Mouse (Mus musculus) stomach, embryonic 15.5 days (tissue): ENCODE data around the gene Myo9a. TPM values are rescaled to one million over a fixed set of nuclear protein-coding genes. Genes with fewer than 3 reads are reported as not detected.

Source experiments
- ATAC-seq: fragments of 200-750 bp; cut with Nextera tagmentation; 2 replicates; pipeline ENCODE4 v1.8.0; 2017; ENCODE audit warnings: low read depth, moderate number of reproducible peaks, moderate TSS enrichment; ENCODE audit not compliant: insufficient read depth, low FRiP score
- H3K27ac ChIP-seq: fragments of 300-500 bp; sonication (generic); 2 replicates; pipeline ENCODE4 v1.5.1; 2015; ENCODE audit warnings: mild to moderate bottlenecking, inconsistent platforms
- H3K27me3 ChIP-seq: fragments of 300-500 bp; sonication (generic); replicated peaks from 2 replicates; pipeline ENCODE4 v1.6.1; 2015; ENCODE audit warnings: inconsistent platforms
- H3K36me3 ChIP-seq: fragments of 300-500 bp; sonication (generic); 2 replicates; pipeline ENCODE4 v1.6.1; 2015; ENCODE audit warnings: inconsistent platforms
- H3K4me1 ChIP-seq: fragments of 300-500 bp; sonication (generic); 2 replicates; pipeline ENCODE4 v1.6.1; 2015; ENCODE audit warnings: inconsistent platforms
- H3K4me2 ChIP-seq: fragments of 300-500 bp; sonication (generic); 2 replicates; pipeline ENCODE4 v1.6.1; 2015; ENCODE audit warnings: mild to moderate bottlenecking, inconsistent platforms
- H3K4me3 ChIP-seq: fragments of 300-500 bp; sonication (generic); replicated peaks from 2 replicates; pipeline ENCODE4 v1.5.1; 2015; ENCODE audit warnings: inconsistent platforms
- H3K9ac ChIP-seq: fragments of 300-500 bp; sonication (generic); 2 replicates; pipeline ENCODE4 v1.6.1; 2015; ENCODE audit warnings: inconsistent platforms
- H3K9me3 ChIP-seq: fragments of 300-500 bp; sonication (generic); 2 replicates; pipeline ENCODE4 v1.6.1; 2016; ENCODE audit warnings: inconsistent platforms
- WGBS: fragments of 180-500 bp; shearing (Covaris S2); methylation state at CpG from one replicate; pipeline ENCODE4 v1.1.7; 2015; 5-methylcytosine and 5-hydroxymethylcytosine counted together
- polyA plus RNA-seq: library from polyadenylated mRNA; unstranded; fragments of >200 nt; fragmentation: Nextera tagmentation; extraction: Ambion mirVana; gene quantifications from 2 replicates; pipeline ENCODE4 v1.2.1, GENCODE M21; 2015

Gene Myo9a
- polyA plus RNA-seq, 1 experiment from 2014 or later, result 14.1 TPM

GRCm38 (mm10) chr9:59969383-59969782, 218.7 kb downstream of the Myo9a start:
- Histone ChIP-seq H3K4me3 (no peak overlapping the region), H3K9ac (no peak overlapping the region), H3K4me1 (no peaks in the 10 kb centered on the region; the same call in 1 of the 2 replicates), H3K36me3 (no peaks in the 10 kb centered on the region), H3K27ac (no peak overlapping the region), H3K27me3 (no peaks in the 10 kb centered on the region), H3K9me3 (no peaks in the 10 kb centered on the region), H3K4me2 (no peak overlapping the region)
- WGBS, result 22% methylated on average over 6 of the region's 6 CpGs
- no peak for ATAC-seq

DNA sequence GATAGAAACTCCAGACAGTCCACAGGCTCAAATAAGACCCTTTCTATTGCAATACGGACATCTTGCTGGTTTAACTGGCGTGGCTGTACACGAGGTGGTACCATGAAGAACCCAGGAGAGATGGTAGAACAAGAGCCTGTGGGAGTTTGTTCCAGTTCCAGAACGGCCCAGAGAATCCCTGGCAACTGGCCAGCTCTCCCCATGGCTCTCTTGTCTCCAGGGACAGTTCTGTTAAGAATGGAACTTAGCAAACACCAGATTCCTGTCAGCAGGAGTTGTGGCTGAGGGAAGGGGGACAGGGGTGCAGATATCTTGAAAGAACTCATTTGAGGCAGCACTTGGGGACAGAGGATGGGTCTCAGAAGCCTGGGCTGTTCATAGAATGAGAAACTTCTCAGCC, 220.6 kb downstream of the Myo9a start:
- Histone ChIP-seq H3K27ac (no peak overlapping the region), H3K4me3 (no peak overlapping the region), H3K27me3 (no peaks in the 10 kb centered on the region), H3K36me3 (no peaks in the 10 kb centered on the region), H3K9me3 (no peaks in the 10 kb centered on the region), H3K4me2 (no peak overlapping the region), H3K9ac (no peak overlapping the region), H3K4me1 (no peaks in the 10 kb centered on the region)
- WGBS, result 66% methylated on average over 4 of the region's 4 CpGs
- no peak for ATAC-seq

Other genes starting within 250 kb of the Myo9a start
- gene Hexa, start 211.4 kb upstream of the Myo9a start, polyA plus RNA-seq, result 75.4 and 77.4 TPM in 2 replicates
- not detected in 2 replicates for gene Tmem202, start 211.0 kb upstream of the Myo9a start, polyA plus RNA-seq
- gene Celf6, start 173.0 kb upstream of the Myo9a start, polyA plus RNA-seq, result 3.4 and 4.5 TPM in 2 replicates
- 26.3 and 27.3 TPM in 2 replicates for gene Parp6, start 133.6 kb upstream of the Myo9a start, polyA plus RNA-seq
- gene Pkm, start 94.5 kb upstream of the Myo9a start, polyA plus RNA-seq, result 989 and 1,080 TPM in 2 replicates
- 1.5 TPM in 2 replicates for gene Gramd2, start 70.8 kb upstream of the Myo9a start, polyA plus RNA-seq
- 10.0 and 10.5 TPM in 2 replicates for gene Senp8, start 186 bp upstream of the Myo9a start, polyA plus RNA-seq
- gene Nr2e3, start 209.8 kb downstream of the Myo9a start, polyA plus RNA-seq, result 1.5 and 2.0 TPM in 2 replicates